Comparison of ENCODE assay signal across 14 mouse cellular contexts in genomic region chr9:110874660-110875191, GRCm38 (mm10). TPM values are rescaled to one million over a fixed set of nuclear protein-coding genes. Genes with fewer than 3 reads are reported as not detected.
A peak's percentile ranks its signal among the peaks of the same experiment; 100 is the strongest.
DNase-seq lines count a peak whose midpoint lies in the region; ATAC-seq and TF ChIP-seq lines count a peak whose summit lies in the region.
"Had no signal": no experiment of that assay in that cellular context is flagged by ENCODE, and none has a peak within 500 bp of the region (broad histone marks: within the 10 kb centered on the region; RNA-seq: fewer than 3 reads in every experiment).

No protein-coding gene starts in this region.

- H3K4me1 ChIP-seq in kidney, embryonic 15.5 days: peaks cover 31% of the 10 kb centered on the region
- peaks cover 22% of the 10 kb centered on the region for H3K4me1 ChIP-seq in forebrain, embryonic 16.5 days (replicated peaks; ENCODE audit: control insufficient read depth, insufficient read depth, low read length)
- peaks cover 23% of the 10 kb centered on the region for H3K4me1 ChIP-seq in intestine, postnatal 0 days (replicated peaks; ENCODE audit: control insufficient read depth, insufficient read depth, low read length)
- H3K4me1 ChIP-seq in midbrain, embryonic 16.5 days (ENCODE audit: control insufficient read depth, insufficient read depth, low read length): peaks cover 22% of the 10 kb centered on the region
- H3K4me1 ChIP-seq in heart, embryonic 10.5 days: peaks cover 26% of the 10 kb centered on the region

- H3K27ac ChIP-seq in kidney, embryonic 15.5 days: no peak overlapping the region
- no peak overlapping the region for H3K27ac ChIP-seq in forebrain, embryonic 16.5 days (ENCODE audit: low read length)
- peak overlapping the region; percentile 80 for H3K27ac ChIP-seq in intestine, postnatal 0 days (ENCODE audit: low read depth, low read length)
- H3K27ac ChIP-seq in midbrain, embryonic 16.5 days (ENCODE audit: low read length): peak overlapping the region; percentile 8; the same call in 1 of the 2 replicates
- no peak overlapping the region for H3K27ac ChIP-seq in heart, embryonic 10.5 days
- H3K27ac ChIP-seq: liver, embryonic 14.5 days had no signal

- no peak for DNase-seq in kidney, postnatal 25 days
- DNase-seq in cerebellum, adult 9-10 months: no peak
- no peak for DNase-seq in heart, embryonic 10.5 days (ENCODE audit: low spot score)
- DNase-seq in kidney, postnatal 4 days: no peak
- DNase-seq: cerebellum, adult 9-11 months; right cerebral cortex, postnatal 25 days; thymus, postnatal 4 days had no signal

- no peaks in the 10 kb centered on the region for H3K9me3 ChIP-seq in kidney, embryonic 15.5 days (replicated peaks)
- H3K9me3 ChIP-seq in forebrain, embryonic 16.5 days (ENCODE audit: control insufficient read depth, low read length): no peaks in the 10 kb centered on the region
- no peaks in the 10 kb centered on the region for H3K9me3 ChIP-seq in intestine, postnatal 0 days (ENCODE audit: control insufficient read depth)
- H3K9me3 ChIP-seq in midbrain, embryonic 16.5 days (replicated peaks; ENCODE audit: control insufficient read depth, low read length, poor library complexity, severe bottlenecking): no peaks in the 10 kb centered on the region
- no peaks in the 10 kb centered on the region for H3K9me3 ChIP-seq in heart, embryonic 10.5 days

- no peak overlapping the region for H3K4me3 ChIP-seq in kidney, embryonic 15.5 days (replicated peaks)
- H3K4me3 ChIP-seq in forebrain, embryonic 16.5 days (replicated peaks; ENCODE audit: low read length): no peak overlapping the region
- H3K4me3 ChIP-seq in intestine, postnatal 0 days (ENCODE audit: low read depth, low read length): no peak overlapping the region
- no peak overlapping the region for H3K4me3 ChIP-seq in midbrain, embryonic 16.5 days (ENCODE audit: low read depth, low read length)
- H3K4me3 ChIP-seq in heart, embryonic 10.5 days: no peak overlapping the region

- no peak overlapping the region for H3K9ac ChIP-seq in kidney, embryonic 15.5 days
- H3K9ac ChIP-seq in forebrain, embryonic 16.5 days (replicated peaks; ENCODE audit: low read depth, low read length): no peak overlapping the region
- no peak overlapping the region for H3K9ac ChIP-seq in intestine, postnatal 0 days (ENCODE audit: low read depth, low read length)
- H3K9ac ChIP-seq in midbrain, embryonic 16.5 days (ENCODE audit: low read depth, low read length): no peak overlapping the region
- H3K9ac ChIP-seq: liver, embryonic 14.5 days had no signal

- H3K4me2 ChIP-seq in kidney, embryonic 15.5 days: no peak overlapping the region
- no peak overlapping the region for H3K4me2 ChIP-seq in forebrain, embryonic 16.5 days (ENCODE audit: low read length)
- no peak overlapping the region for H3K4me2 ChIP-seq in intestine, postnatal 0 days (replicated peaks; ENCODE audit: low read depth)
- peak overlapping the region; percentile 80; the same call in 1 of the 2 replicates for H3K4me2 ChIP-seq in midbrain, embryonic 16.5 days (ENCODE audit: low read length)

- 19% methylated on average over 3 of the region's 3 CpGs for WGBS in kidney, embryonic 15.5 days
- WGBS in forebrain, embryonic 16.5 days: 8% methylated on average over 3 of the region's 3 CpGs
- 27% methylated on average over 3 of the region's 3 CpGs for WGBS in intestine, postnatal 0 days
- WGBS in midbrain, embryonic 16.5 days: 9% methylated on average over 3 of the region's 3 CpGs
- 18% methylated on average over 3 of the region's 3 CpGs for WGBS in heart, embryonic 10.5 days

- H3K36me3 ChIP-seq in kidney, embryonic 15.5 days: no peaks in the 10 kb centered on the region
- no peaks in the 10 kb centered on the region for H3K36me3 ChIP-seq in forebrain, embryonic 16.5 days (ENCODE audit: control insufficient read depth, insufficient read depth)
- no peaks in the 10 kb centered on the region for H3K36me3 ChIP-seq in intestine, postnatal 0 days (ENCODE audit: control insufficient read depth, insufficient read depth)
- H3K36me3 ChIP-seq in midbrain, embryonic 16.5 days (ENCODE audit: control insufficient read depth, insufficient read depth, low read length): no peaks in the 10 kb centered on the region
- H3K36me3 ChIP-seq in heart, embryonic 10.5 days: no peaks in the 10 kb centered on the region

- TF ChIP-seq CTCF in intestine, postnatal 0 days (IDR thresholded peaks at IDR 0.05; ENCODE audit: low read depth): no peak

- ATAC-seq in kidney, embryonic 15.5 days (replicated peaks; ENCODE audit: low FRiP score): peak; percentile 26; the same call in 1 of the 2 replicates
- ATAC-seq in forebrain, embryonic 16.5 days: peak; percentile 38
- ATAC-seq in intestine, postnatal 0 days: no peak
- peak; percentile 6; the same call in 1 of the 2 replicates for ATAC-seq in midbrain, embryonic 16.5 days

- H3K27me3 ChIP-seq in kidney, embryonic 15.5 days: peaks cover 42% of the 10 kb centered on the region
- H3K27me3 ChIP-seq in forebrain, embryonic 16.5 days (replicated peaks; ENCODE audit: control insufficient read depth, insufficient read depth, low read length): peaks cover 12% of the 10 kb centered on the region
- H3K27me3 ChIP-seq in intestine, postnatal 0 days (replicated peaks; ENCODE audit: control insufficient read depth, insufficient read depth, low read length): no peaks in the 10 kb centered on the region
- H3K27me3 ChIP-seq in midbrain, embryonic 16.5 days (ENCODE audit: control insufficient read depth, insufficient read depth, low read depth, low read length): peaks cover 10% of the 10 kb centered on the region
- H3K27me3 ChIP-seq in heart, embryonic 10.5 days (ENCODE audit: insufficient read depth, poor library complexity, severe bottlenecking): peaks cover 74% of the 10 kb centered on the region

RNA-seq across cellular contexts. Expression of gene Als2cl, which starts 4.9 kb away (rescaled TPM):
- 4.1 and 5.3 TPM in 2 replicates for polyA plus RNA-seq in kidney, embryonic 15.5 days (2015; fragmentation: Nextera tagmentation; extraction: Ambion mirVana)
- 0.65 and 1.1 TPM in 2 replicates for polyA plus RNA-seq in forebrain, embryonic 16.5 days (2015; fragmentation: Nextera tagmentation; extraction: Ambion mirVana)
- polyA plus RNA-seq in intestine, postnatal 0 days (2015; fragmentation: Nextera tagmentation; extraction: Ambion mirVana): 7.6 and 8.3 TPM in 2 replicates
- polyA plus RNA-seq in midbrain, embryonic 16.5 days (2015; fragmentation: Nextera tagmentation; extraction: Ambion mirVana): 2.5 and 2.7 TPM in 2 replicates
- 0.91 and 1.6 TPM in 2 replicates for polyA plus RNA-seq in heart, embryonic 10.5 days (2016; fragmentation: Nextera tagmentation; extraction: Ambion mirVana)

RNA-seq across cellular contexts. Expression of gene Tmie, which starts 5.2 kb away (rescaled TPM):
- polyA plus RNA-seq in kidney, embryonic 15.5 days (2015; fragmentation: Nextera tagmentation; extraction: Ambion mirVana): 1.3 and 1.8 TPM in 2 replicates
- 0.86 and 1.8 TPM in 2 replicates for polyA plus RNA-seq in forebrain, embryonic 16.5 days (2015; fragmentation: Nextera tagmentation; extraction: Ambion mirVana)
- 10.0 and 11.2 TPM in 2 replicates for polyA plus RNA-seq in intestine, postnatal 0 days (2015; fragmentation: Nextera tagmentation; extraction: Ambion mirVana)
- polyA plus RNA-seq in midbrain, embryonic 16.5 days (2015; fragmentation: Nextera tagmentation; extraction: Ambion mirVana): 4.0 and 5.7 TPM in 2 replicates
- polyA plus RNA-seq in heart, embryonic 10.5 days (2016; fragmentation: Nextera tagmentation; extraction: Ambion mirVana): 0.17 and 0.68 TPM in 2 replicates
- polyA plus RNA-seq: heart, embryonic 11.5 days had no signal

RNA-seq across cellular contexts. Expression of gene Prss50, which starts 17.0 kb away (rescaled TPM):
- polyA plus RNA-seq in kidney, embryonic 15.5 days (2015; fragmentation: Nextera tagmentation; extraction: Ambion mirVana): 0.40 and 0.90 TPM in 2 replicates
- polyA plus RNA-seq in forebrain, embryonic 16.5 days (2015; fragmentation: Nextera tagmentation; extraction: Ambion mirVana): 0.14 TPM in 1 of 2 replicates, not detected in the other
- polyA plus RNA-seq in intestine, postnatal 0 days (2015; fragmentation: Nextera tagmentation; extraction: Ambion mirVana): 0.31 and 0.35 TPM in 2 replicates
- 0.29 and 0.47 TPM in 2 replicates for polyA plus RNA-seq in midbrain, embryonic 16.5 days (2015; fragmentation: Nextera tagmentation; extraction: Ambion mirVana)
- 0.43 and 0.45 TPM in 2 replicates for polyA plus RNA-seq in heart, embryonic 10.5 days (2016; fragmentation: Nextera tagmentation; extraction: Ambion mirVana)
- polyA plus RNA-seq: stomach, embryonic 14.5 days had no signal

RNA-seq across cellular contexts. Expression of gene Prss46, which starts 30.4 kb away (rescaled TPM):
- 0.13 TPM in 1 of 2 replicates, not detected in the other for polyA plus RNA-seq in kidney, embryonic 15.5 days (2015; fragmentation: Nextera tagmentation; extraction: Ambion mirVana)
- not detected in 2 replicates for polyA plus RNA-seq in forebrain, embryonic 16.5 days (2015; fragmentation: Nextera tagmentation; extraction: Ambion mirVana)
- not detected in 2 replicates for polyA plus RNA-seq in intestine, postnatal 0 days (2015; fragmentation: Nextera tagmentation; extraction: Ambion mirVana)
- not detected in 2 replicates for polyA plus RNA-seq in midbrain, embryonic 16.5 days (2015; fragmentation: Nextera tagmentation; extraction: Ambion mirVana)
- polyA plus RNA-seq in heart, embryonic 10.5 days (2016; fragmentation: Nextera tagmentation; extraction: Ambion mirVana): not detected in 2 replicates
- polyA plus RNA-seq: heart, embryonic 11.5 days; liver, embryonic 14.5 days; stomach, embryonic 14.5 days had no signal

RNA-seq across cellular contexts. Expression of gene Prss45, which starts 40.3 kb away (rescaled TPM):
- not detected in 2 replicates for polyA plus RNA-seq in kidney, embryonic 15.5 days (2015; fragmentation: Nextera tagmentation; extraction: Ambion mirVana)
- polyA plus RNA-seq in forebrain, embryonic 16.5 days (2015; fragmentation: Nextera tagmentation; extraction: Ambion mirVana): not detected in 2 replicates
- polyA plus RNA-seq in intestine, postnatal 0 days (2015; fragmentation: Nextera tagmentation; extraction: Ambion mirVana): not detected in 2 replicates
- 0.20 TPM in 1 of 2 replicates, not detected in the other for polyA plus RNA-seq in midbrain, embryonic 16.5 days (2015; fragmentation: Nextera tagmentation; extraction: Ambion mirVana)
- 0.10 TPM in 1 of 2 replicates, not detected in the other for polyA plus RNA-seq in heart, embryonic 10.5 days (2016; fragmentation: Nextera tagmentation; extraction: Ambion mirVana)
- polyA plus RNA-seq: heart, embryonic 11.5 days; liver, embryonic 14.5 days; stomach, embryonic 14.5 days had no signal

Comparison
In these comparisons a context has a peak if more than half of its experiments do, and no peak if none do; other contexts are left out.
1. H3K27ac ChIP-seq: peak in intestine, postnatal 0 days (single experiment) and midbrain, embryonic 16.5 days (single experiment); none in kidney, embryonic 15.5 days (single experiment), forebrain, embryonic 16.5 days (single experiment) and heart, embryonic 10.5 days (single experiment).